12 mouse cellular contexts compared by ENCODE assay signal in genomic region chr15:101198850-101199249, GRCm38 (mm10). TPM values are rescaled to one million over a fixed set of nuclear protein-coding genes. Genes with fewer than 3 reads are reported as not detected.
DNase-seq lines count a peak whose midpoint lies in the region; ATAC-seq and TF ChIP-seq lines count a peak whose summit lies in the region.
"Had no signal": no experiment of that assay in that cellular context is flagged by ENCODE, and none has a peak within 500 bp of the region (broad histone marks: within the 10 kb centered on the region; RNA-seq: fewer than 3 reads in every experiment).

No protein-coding gene starts in this region.

- no peak overlapping the region for H3K27ac ChIP-seq in cerebellum, adult 2 months (ENCODE audit: insufficient read depth, low read length)
- H3K27ac ChIP-seq in kidney, embryonic 14.5 days (ENCODE audit: low read depth, low read length), result no peak overlapping the region
- H3K27ac ChIP-seq in midbrain, embryonic 13.5 days, result no peak overlapping the region
- no peak overlapping the region for H3K27ac ChIP-seq in midbrain, embryonic 15.5 days
- H3K27ac ChIP-seq: embryonic facial prominence, embryonic 12.5 days; forebrain, embryonic 10.5 days; limb, embryonic 15.5 days had no signal

- no peak overlapping the region for H3K4me3 ChIP-seq in cerebellum, adult 2 months (replicated peaks; ENCODE audit: insufficient read depth, low read depth, low read length)
- H3K4me3 ChIP-seq in kidney, embryonic 14.5 days (ENCODE audit: low read length), result no peak overlapping the region
- no peak overlapping the region for H3K4me3 ChIP-seq in midbrain, embryonic 13.5 days (replicated peaks)
- H3K4me3 ChIP-seq in midbrain, embryonic 15.5 days, result no peak overlapping the region
- H3K4me3 ChIP-seq: embryonic facial prominence, embryonic 12.5 days; forebrain, embryonic 10.5 days; limb, embryonic 15.5 days had no signal

- H3K4me2 ChIP-seq in kidney, embryonic 14.5 days (replicated peaks; ENCODE audit: low read depth, low read length), result no peak overlapping the region
- no peak overlapping the region for H3K4me2 ChIP-seq in midbrain, embryonic 13.5 days (replicated peaks)
- no peak overlapping the region for H3K4me2 ChIP-seq in midbrain, embryonic 15.5 days
- H3K4me2 ChIP-seq: embryonic facial prominence, embryonic 12.5 days; heart, embryonic 11.5 days; limb, embryonic 15.5 days had no signal

- TF ChIP-seq CTCF in cerebellum, adult 2 months (IDR thresholded peaks at IDR 0.05; ENCODE audit: borderline replicate concordance, insufficient read depth, low read depth, low read length), result peak; percentile 39; the same call in 1 of the 2 replicates
- TF ChIP-seq CTCF in brain, embryonic 14.5 days (IDR thresholded peaks at IDR 0.05; ENCODE audit: borderline replicate concordance, extremely low read depth, insufficient read depth, insufficient read length), result peak; percentile 46; the same call in 1 of the 2 replicates

- no peaks in the 10 kb centered on the region for H3K27me3 ChIP-seq in cerebellum, adult 2 months (ENCODE audit: control insufficient read depth, insufficient read depth, low read length)
- no peaks in the 10 kb centered on the region for H3K27me3 ChIP-seq in kidney, embryonic 14.5 days (ENCODE audit: control insufficient read depth, insufficient read depth, low read length)
- no peaks in the 10 kb centered on the region for H3K27me3 ChIP-seq in midbrain, embryonic 13.5 days
- no peaks in the 10 kb centered on the region for H3K27me3 ChIP-seq in midbrain, embryonic 15.5 days (replicated peaks)
- H3K27me3 ChIP-seq: embryonic facial prominence, embryonic 12.5 days; limb, embryonic 15.5 days had no signal

- WGBS in cerebellum, adult 2 months, result 83% methylated on average over 14 of the region's 14 CpGs
- 87% methylated on average over 14 of the region's 14 CpGs for WGBS in kidney, embryonic 14.5 days
- 87% methylated on average over 14 of the region's 14 CpGs for WGBS in midbrain, embryonic 13.5 days
- 87% methylated on average over 14 of the region's 14 CpGs for WGBS in midbrain, embryonic 15.5 days

- no peaks in the 10 kb centered on the region for H3K9me3 ChIP-seq in kidney, embryonic 14.5 days (ENCODE audit: control insufficient read depth, low read length)
- 0 out of 2 replicates have a peak, but pooled peaks cover 6% of the 10 kb centered on the region for H3K9me3 ChIP-seq in midbrain, embryonic 13.5 days
- H3K9me3 ChIP-seq in midbrain, embryonic 15.5 days, result no peaks in the 10 kb centered on the region
- H3K9me3 ChIP-seq: embryonic facial prominence, embryonic 12.5 days; limb, embryonic 15.5 days had no signal

- H3K4me1 ChIP-seq in cerebellum, adult 2 months (ENCODE audit: control insufficient read depth, insufficient read depth, low read length), result peaks cover 11% of the 10 kb centered on the region
- peaks cover 15% of the 10 kb centered on the region for H3K4me1 ChIP-seq in kidney, embryonic 14.5 days (ENCODE audit: control insufficient read depth, insufficient read depth, low read length)
- no peaks in the 10 kb centered on the region for H3K4me1 ChIP-seq in midbrain, embryonic 13.5 days (replicated peaks)
- H3K4me1 ChIP-seq in midbrain, embryonic 15.5 days, result no peaks in the 10 kb centered on the region
- H3K4me1 ChIP-seq: embryonic facial prominence, embryonic 12.5 days; forebrain, embryonic 10.5 days; limb, embryonic 15.5 days had no signal

- peaks cover 62% of the 10 kb centered on the region for H3K36me3 ChIP-seq in kidney, embryonic 14.5 days (ENCODE audit: control insufficient read depth, insufficient read depth, low read length)
- H3K36me3 ChIP-seq in midbrain, embryonic 13.5 days, result peaks cover 91% of the 10 kb centered on the region
- H3K36me3 ChIP-seq in midbrain, embryonic 15.5 days (replicated peaks), result peaks cover 67% of the 10 kb centered on the region

- TF ChIP-seq POLR2A in cerebellum, adult 2 months (IDR thresholded peaks at IDR 0.05; ENCODE audit: borderline replicate concordance, insufficient read depth, low read length), result no peak
- no peak for TF ChIP-seq POLR2A in brain, embryonic 14.5 days (IDR thresholded peaks at IDR 0.05; ENCODE audit: borderline replicate concordance, extremely low read depth, insufficient read depth, insufficient read length, poor library complexity, severe bottlenecking)

- no peak for ATAC-seq in kidney, embryonic 14.5 days (ENCODE audit: low FRiP score, low TSS enrichment)
- ATAC-seq in midbrain, embryonic 13.5 days, result peak; percentile 21; the same call in 1 of the 2 replicates
- ATAC-seq in midbrain, embryonic 15.5 days (replicated peaks), result no peak

- H3K9ac ChIP-seq in kidney, embryonic 14.5 days (ENCODE audit: low read depth, low read length), result no peak overlapping the region
- no peak overlapping the region for H3K9ac ChIP-seq in midbrain, embryonic 13.5 days (replicated peaks)
- H3K9ac ChIP-seq in midbrain, embryonic 15.5 days, result no peak overlapping the region
- H3K9ac ChIP-seq: embryonic facial prominence, embryonic 12.5 days; limb, embryonic 15.5 days had no signal

- no peak for DNase-seq in cerebellum, adult 2 months
- DNase-seq in cerebellum, adult 18-20 months, result no peak
- DNase-seq in kidney, postnatal 10 days, result peak; percentile 51
- no peak for DNase-seq in brain, embryonic 14.5 days (ENCODE audit: low read depth)
- DNase-seq in frontal cortex, postnatal 36 days (ENCODE audit: low spot score in 2 of 2), result no peak

RNA-seq across cellular contexts. Expression of gene Acvr1b, which starts 25.0 kb away (rescaled TPM):
- 54.5 and 55.2 TPM in 2 replicates for polyA plus RNA-seq in cerebellum, adult 2 months (2012; rRNA removed)
- 6.0 and 7.2 TPM in 2 replicates for polyA plus RNA-seq in kidney, embryonic 14.5 days (2014; fragmentation: Nextera tagmentation; extraction: Ambion mirVana)
- polyA plus RNA-seq in midbrain, embryonic 13.5 days (2015; fragmentation: Nextera tagmentation; extraction: Ambion mirVana), result 18.2 and 19.2 TPM in 2 replicates
- 23.3 and 24.9 TPM in 2 replicates for polyA plus RNA-seq in midbrain, embryonic 15.5 days (2015; fragmentation: Nextera tagmentation; extraction: Ambion mirVana)
- 62.5 and 75.3 TPM in 2 replicates for polyA plus RNA-seq in brain, embryonic 14.5 days (2012; rRNA removed)

RNA-seq across cellular contexts. Expression of gene Grasp, which starts 25.1 kb away (rescaled TPM):
- polyA plus RNA-seq in cerebellum, adult 2 months (2012; rRNA removed), result 5.0 and 5.3 TPM in 2 replicates
- polyA plus RNA-seq in kidney, embryonic 14.5 days (2014; fragmentation: Nextera tagmentation; extraction: Ambion mirVana), result 5.0 and 5.7 TPM in 2 replicates
- 1.7 and 2.4 TPM in 2 replicates for polyA plus RNA-seq in midbrain, embryonic 13.5 days (2015; fragmentation: Nextera tagmentation; extraction: Ambion mirVana)
- polyA plus RNA-seq in midbrain, embryonic 15.5 days (2015; fragmentation: Nextera tagmentation; extraction: Ambion mirVana), result 1.3 and 1.9 TPM in 2 replicates
- 4.9 and 6.5 TPM in 2 replicates for polyA plus RNA-seq in brain, embryonic 14.5 days (2012; rRNA removed)

RNA-seq across cellular contexts. Expression of gene Nr4a1, which starts 55.2 kb away (rescaled TPM):
- 13.1 and 16.4 TPM in 2 replicates for polyA plus RNA-seq in cerebellum, adult 2 months (2012; rRNA removed)
- 4.5 and 5.0 TPM in 2 replicates for polyA plus RNA-seq in kidney, embryonic 14.5 days (2014; fragmentation: Nextera tagmentation; extraction: Ambion mirVana)
- polyA plus RNA-seq in midbrain, embryonic 13.5 days (2015; fragmentation: Nextera tagmentation; extraction: Ambion mirVana), result 2.8 and 3.1 TPM in 2 replicates
- 4.2 and 4.9 TPM in 2 replicates for polyA plus RNA-seq in midbrain, embryonic 15.5 days (2015; fragmentation: Nextera tagmentation; extraction: Ambion mirVana)
- polyA plus RNA-seq in brain, embryonic 14.5 days (2012; rRNA removed), result 5.4 and 10.5 TPM in 2 replicates
